Comparison of ENCODE assay signal across 35 mouse cellular contexts in the genomic region with DNA sequence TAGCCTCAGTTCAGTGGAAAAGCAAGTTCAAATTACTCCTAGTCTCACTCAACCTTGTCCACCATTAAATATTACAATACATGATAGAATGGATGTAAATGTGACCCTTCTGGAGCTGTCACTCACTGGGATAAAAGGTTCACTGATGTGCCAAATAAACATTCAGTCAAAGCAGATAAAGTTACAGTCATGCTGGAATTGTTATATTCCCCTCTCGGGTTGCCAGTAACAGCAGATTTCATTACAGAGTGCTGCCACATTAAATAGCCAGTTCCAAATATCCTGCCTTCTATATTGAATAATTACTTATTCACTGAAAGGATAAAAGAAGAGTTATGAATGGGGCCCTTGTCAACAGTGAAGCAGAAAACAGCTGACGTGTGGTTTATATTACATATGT. TPM values are rescaled to one million over a fixed set of nuclear protein-coding genes. Genes with fewer than 3 reads are reported as not detected.
A peak's percentile ranks its signal among the peaks of the same experiment; 100 is the strongest.
DNase-seq lines count a peak whose midpoint lies in the region; ATAC-seq and TF ChIP-seq lines count a peak whose summit lies in the region.
"Had no signal": no experiment of that assay in that cellular context is flagged by ENCODE, and none has a peak within 500 bp of the region (broad histone marks: within the 10 kb centered on the region; RNA-seq: fewer than 3 reads in every experiment).

No protein-coding gene starts in this region.

- no peak overlapping the region for H3K27ac ChIP-seq in forebrain, embryonic 14.5 days (ENCODE audit: low read depth, low read length)
- H3K27ac ChIP-seq in forebrain, embryonic 13.5 days: no peak overlapping the region
- H3K27ac ChIP-seq in heart, embryonic 10.5 days: no peak overlapping the region
- H3K27ac ChIP-seq: embryonic facial prominence, embryonic 12.5 days; hindbrain, embryonic 13.5 days; kidney, embryonic 15.5 days; layer of hippocampus, adult 2 months; left cerebral cortex, adult 2 months; limb, embryonic 13.5 days; liver, embryonic 12.5 days; midbrain, embryonic 12.5 days had no signal

- no peak overlapping the region for H3K4me3 ChIP-seq in forebrain, embryonic 14.5 days (ENCODE audit: low read depth, low read length)
- no peak overlapping the region for H3K4me3 ChIP-seq in forebrain, embryonic 13.5 days
- no peak overlapping the region for H3K4me3 ChIP-seq in heart, embryonic 10.5 days
- H3K4me3 ChIP-seq: embryonic facial prominence, embryonic 12.5 days; erythroblast, embryonic 14.5 days; hindbrain, embryonic 13.5 days; kidney, embryonic 15.5 days; layer of hippocampus, adult 2 months; left cerebral cortex, adult 2 months; limb, embryonic 13.5 days; liver, embryonic 12.5 days; megakaryocyte, embryonic 14.5 days; midbrain, embryonic 12.5 days had no signal

- WGBS in forebrain, embryonic 14.5 days: 16% methylated on average over 2 of the region's 2 CpGs
- WGBS in forebrain, embryonic 13.5 days: 20% methylated on average over 2 of the region's 2 CpGs
- WGBS in heart, embryonic 10.5 days: 82% methylated on average over 2 of the region's 2 CpGs

- no peak overlapping the region for H3K9ac ChIP-seq in forebrain, embryonic 14.5 days (ENCODE audit: low read length)
- no peak overlapping the region for H3K9ac ChIP-seq in forebrain, embryonic 13.5 days
- H3K9ac ChIP-seq: embryonic facial prominence, embryonic 12.5 days; hindbrain, embryonic 13.5 days; kidney, embryonic 15.5 days; limb, embryonic 13.5 days; liver, embryonic 12.5 days; liver, postnatal 0 days; midbrain, embryonic 12.5 days had no signal

- TF ChIP-seq POLR2A in brain, embryonic 14.5 days (IDR thresholded peaks at IDR 0.05; ENCODE audit: borderline replicate concordance, extremely low read depth, insufficient read depth, insufficient read length, poor library complexity, severe bottlenecking): no peak

- no peaks in the 10 kb centered on the region for H3K9me3 ChIP-seq in forebrain, embryonic 14.5 days (replicated peaks; ENCODE audit: control insufficient read depth, low read length)
- H3K9me3 ChIP-seq in forebrain, embryonic 13.5 days (replicated peaks): no peaks in the 10 kb centered on the region
- no peaks in the 10 kb centered on the region for H3K9me3 ChIP-seq in heart, embryonic 10.5 days
- H3K9me3 ChIP-seq: embryonic facial prominence, embryonic 12.5 days; hindbrain, embryonic 13.5 days; kidney, embryonic 15.5 days; limb, embryonic 13.5 days; liver, embryonic 12.5 days; megakaryocyte, embryonic 14.5 days; midbrain, embryonic 12.5 days had no signal

- H3K36me3 ChIP-seq in forebrain, embryonic 14.5 days (ENCODE audit: control insufficient read depth, insufficient read depth, low read length): no peaks in the 10 kb centered on the region
- H3K36me3 ChIP-seq in forebrain, embryonic 13.5 days (ENCODE audit: poor library complexity, severe bottlenecking): no peaks in the 10 kb centered on the region
- H3K36me3 ChIP-seq in heart, embryonic 10.5 days: 0 out of 2 replicates have a peak, but pooled peaks cover 2% of the 10 kb centered on the region
- H3K36me3 ChIP-seq: embryonic facial prominence, embryonic 12.5 days; hindbrain, embryonic 13.5 days; kidney, embryonic 15.5 days; midbrain, embryonic 12.5 days had no signal

- H3K4me1 ChIP-seq in forebrain, embryonic 14.5 days (ENCODE audit: control insufficient read depth, insufficient read depth, low read length): no peaks in the 10 kb centered on the region; the same call in 1 of the 2 replicates
- 0 out of 2 replicates have a peak, but pooled peaks cover 4% of the 10 kb centered on the region for H3K4me1 ChIP-seq in forebrain, embryonic 13.5 days
- no peaks in the 10 kb centered on the region for H3K4me1 ChIP-seq in heart, embryonic 10.5 days
- H3K4me1 ChIP-seq: embryonic facial prominence, embryonic 12.5 days; hindbrain, embryonic 13.5 days; kidney, embryonic 15.5 days; limb, embryonic 13.5 days; midbrain, embryonic 12.5 days had no signal

- H3K27me3 ChIP-seq in forebrain, embryonic 14.5 days (replicated peaks; ENCODE audit: control insufficient read depth, insufficient read depth, low read length): no peaks in the 10 kb centered on the region
- no peaks in the 10 kb centered on the region for H3K27me3 ChIP-seq in forebrain, embryonic 13.5 days
- H3K27me3 ChIP-seq in heart, embryonic 10.5 days (ENCODE audit: insufficient read depth, poor library complexity, severe bottlenecking): no peaks in the 10 kb centered on the region
- H3K27me3 ChIP-seq: CH12.LX; embryonic facial prominence, embryonic 12.5 days; hindbrain, embryonic 13.5 days; kidney, embryonic 15.5 days; limb, embryonic 13.5 days; liver, embryonic 12.5 days; megakaryocyte, embryonic 14.5 days; midbrain, embryonic 12.5 days; Patski had no signal

- no peak for ATAC-seq in forebrain, embryonic 14.5 days
- ATAC-seq in forebrain, embryonic 13.5 days: no peak
- ATAC-seq: inflammation-experienced regulatory T-cells, adult 6 months; liver, embryonic 12.5 days; liver, postnatal 0 days; Patski had no signal

- H3K4me2 ChIP-seq in forebrain, embryonic 14.5 days (ENCODE audit: low read length): no peak overlapping the region
- H3K4me2 ChIP-seq in forebrain, embryonic 13.5 days: no peak overlapping the region
- H3K4me2 ChIP-seq: embryonic facial prominence, embryonic 12.5 days; heart, embryonic 11.5 days; hindbrain, embryonic 13.5 days; kidney, embryonic 15.5 days; limb, embryonic 13.5 days; liver, embryonic 12.5 days; midbrain, embryonic 12.5 days had no signal

- DNase-seq in forebrain, embryonic 14.5 days (ENCODE audit: low spot score): peak; percentile 10
- peak; percentile 16 for DNase-seq in 416B (ENCODE audit: low read depth)
- DNase-seq in brain, embryonic 14.5 days (ENCODE audit: low read depth): peak; percentile 37
- peak; percentile 17 for DNase-seq in retina, postnatal 1 day
- no peak for DNase-seq in heart, embryonic 10.5 days (ENCODE audit: low spot score)
- no peak for DNase-seq in spleen, postnatal 14 days (ENCODE audit: low spot score in 2 of 2)
- DNase-seq: adrenal gland, postnatal 14 days; B cell, adult 2 months; cerebellum, adult 18-20 months; cerebellum, postnatal 10 days; gastrocnemius, postnatal 25 days; heart, adult 11 months; heart, postnatal 4 days; kidney, adult 11 months; kidney, postnatal 36 days; liver, postnatal 0 days; lung, postnatal 4 days; right cerebral cortex, postnatal 4 days; thymus, adult 2 months; thymus, postnatal 36 days had no signal

- no peak for TF ChIP-seq CTCF in brain, embryonic 14.5 days (IDR thresholded peaks at IDR 0.05; ENCODE audit: borderline replicate concordance, extremely low read depth, insufficient read depth, insufficient read length)

RNA-seq across cellular contexts. Expression of gene Brip1, which starts 42.0 kb away (rescaled TPM):
- 3.5 and 3.7 TPM in 2 replicates for polyA plus RNA-seq in forebrain, embryonic 14.5 days (2014; fragmentation: Nextera tagmentation; extraction: Ambion mirVana)
- 6.1 and 7.6 TPM in 2 replicates for polyA plus RNA-seq in forebrain, embryonic 13.5 days (2015; fragmentation: Nextera tagmentation; extraction: Ambion mirVana)
- polyA plus RNA-seq in brain, embryonic 14.5 days (2012; rRNA removed): 1.6 and 1.7 TPM in 2 replicates
- polyA plus RNA-seq in heart, embryonic 10.5 days (2016; fragmentation: Nextera tagmentation; extraction: Ambion mirVana): 7.5 and 7.7 TPM in 2 replicates

Comparison
In these comparisons a context has a peak if more than half of its experiments do, and no peak if none do; other contexts are left out.
1. DNase-seq: peak in forebrain, embryonic 14.5 days (single experiment), 416B (single experiment), brain, embryonic 14.5 days (single experiment) and retina, postnatal 1 day (single experiment); none in heart, embryonic 10.5 days (single experiment) and spleen, postnatal 14 days (0 of 2).